Mouse (Mus musculus): ENCODE measurements around the gene Phf6. TPM values are rescaled to one million over a fixed set of nuclear protein-coding genes. Genes with fewer than 3 reads are reported as not detected.

Gene Phf6
- total and polyA plus RNA-seq, 3 experiments: 15.8 to 44.9 (median 18.7) TPM

- no peak overlapping the region for H3K4me3 ChIP-seq (ENCODE audit: control insufficient read depth in 1 of 2, insufficient read depth in 1 of 2, low read depth in 2 of 2, low read length in 2 of 2)
- no peaks in the 10 kb centered on the region; a peak in 1 of 4 replicates for H3K36me3 ChIP-seq (ENCODE audit: control insufficient read depth in 1 of 2, insufficient read depth in 2 of 2, low read length in 2 of 2)
- H3K9ac ChIP-seq (ENCODE audit: control insufficient read depth, low read depth, low read length, poor library complexity, severe bottlenecking): no peak overlapping the region
- no peaks in the 10 kb centered on the region for H3K4me1 ChIP-seq (ENCODE audit: control insufficient read depth in 1 of 2, insufficient read depth in 2 of 2, low read length in 2 of 2)
- no peaks in the 10 kb centered on the region for H3K27me3 ChIP-seq (ENCODE audit: control insufficient read depth in 1 of 2, insufficient read depth in 2 of 2, low read length in 2 of 2)
- no peak overlapping the region for H3K27ac ChIP-seq (ENCODE audit: control insufficient read depth, low read depth, low read length)
- TF ChIP-seq POLR2A (IDR thresholded peaks at IDR 0.05; ENCODE audit: control insufficient read depth in 1 of 2, insufficient read depth in 1 of 2, low read depth in 1 of 2, low read length in 2 of 2, poor library complexity in 1 of 2): no peak
- no peak for TF ChIP-seq MYB (IDR thresholded peaks at IDR 0.05; ENCODE audit: low read depth, low read length)
- no peak for TF ChIP-seq MAZ (IDR thresholded peaks at IDR 0.05; ENCODE audit: low read depth, low read length)
- TF ChIP-seq BHLHE40 (IDR thresholded peaks at IDR 0.05; ENCODE audit: borderline replicate concordance, low read depth, low read length): no peak
- TF ChIP-seq KAT2A (conservative IDR thresholded peaks at IDR 0.05; ENCODE audit: low read depth, low read length): no peak
- TF ChIP-seq EP300 (IDR thresholded peaks at IDR 0.05; ENCODE audit: low read depth in 1 of 2, low read length in 2 of 2): no peak
- TF ChIP-seq ZC3H11A (IDR thresholded peaks at IDR 0.05; ENCODE audit: low read depth, low read length): no peak
- TF ChIP-seq MEF2A (IDR thresholded peaks at IDR 0.05; ENCODE audit: extremely low read depth, insufficient replicate concordance, low read depth, low read length, poor library complexity, severe bottlenecking): no peak
- H3K9me3 ChIP-seq (replicated peaks; ENCODE audit: insufficient read depth, low read length): no peaks in the 10 kb centered on the region
- no peak for DNase-seq (ENCODE audit: low read depth, low spot score)
- H3K79me2 ChIP-seq (ENCODE audit: control insufficient read depth, insufficient read depth, low read length, poor library complexity): no peaks in the 10 kb centered on the region
Observed at GRCm38 (mm10) chrX:52926726-52927125, 14.7 kb downstream of the Phf6 start.

GRCm38 (mm10) chrX:52928883-52929282 is 16.8 kb downstream of the Phf6 start:
- no peaks in the 10 kb centered on the region for H3K79me2 ChIP-seq (ENCODE audit: control insufficient read depth, insufficient read depth, low read length, poor library complexity)
- H3K36me3 ChIP-seq (ENCODE audit: control insufficient read depth in 1 of 2, insufficient read depth in 2 of 2, low read length in 2 of 2): no peaks in the 10 kb centered on the region; a peak in 2 of 4 replicates
- H3K9me3 ChIP-seq (replicated peaks; ENCODE audit: insufficient read depth, low read length): no peaks in the 10 kb centered on the region
- H3K9ac ChIP-seq (ENCODE audit: control insufficient read depth, low read depth, low read length, poor library complexity, severe bottlenecking): no peak overlapping the region
- no peaks in the 10 kb centered on the region for H3K27me3 ChIP-seq (ENCODE audit: control insufficient read depth in 1 of 2, insufficient read depth in 2 of 2, low read length in 2 of 2)
- no peaks in the 10 kb centered on the region for H3K4me1 ChIP-seq (ENCODE audit: control insufficient read depth in 1 of 2, insufficient read depth in 2 of 2, low read length in 2 of 2)
- peak; percentile 61 for DNase-seq (ENCODE audit: low read depth, low spot score)
- TF ChIP-seq NELFE (IDR thresholded peaks at IDR 0.05; ENCODE audit: low read depth, low read length): no peak
- TF ChIP-seq RAD21 (IDR thresholded peaks at IDR 0.05; ENCODE audit: low read depth, low read length): peak; percentile 16
- peak; percentile 30 to 57 (median 46); a peak in 5 of 6 replicates for TF ChIP-seq CTCF (IDR thresholded peaks at IDR 0.05 in 2 of 3, conservative IDR thresholded peaks at IDR 0.05 in 1 of 3; ENCODE audit: control insufficient read depth in 1 of 3, insufficient read depth in 1 of 3, low read depth in 2 of 3, low read length in 3 of 3, poor library complexity in 1 of 3, severe bottlenecking in 1 of 3)
- no peak overlapping the region for H3K4me3 ChIP-seq (ENCODE audit: control insufficient read depth in 1 of 2, insufficient read depth in 1 of 2, low read depth in 2 of 2, low read length in 2 of 2)
- H3K27ac ChIP-seq (ENCODE audit: control insufficient read depth, low read depth, low read length): no peak overlapping the region

GRCm38 (mm10) chrX:52929779-52930178 is 17.7 kb downstream of the Phf6 start:
- DNase-seq (ENCODE audit: low read depth, low spot score): no peak
- TF ChIP-seq GABPA (IDR thresholded peaks at IDR 0.05; ENCODE audit: low read depth, low read length): no peak
- no peak for TF ChIP-seq RCOR1 (IDR thresholded peaks at IDR 0.05; ENCODE audit: low read depth, low read length)
- no peak for TF ChIP-seq MAFK (IDR thresholded peaks at IDR 0.05; ENCODE audit: borderline replicate concordance, low read depth, low read length)
- TF ChIP-seq CHD2 (IDR thresholded peaks at IDR 0.05; ENCODE audit: low read length): no peak
- no peak for TF ChIP-seq ZC3H11A (IDR thresholded peaks at IDR 0.05; ENCODE audit: low read depth, low read length)
- TF ChIP-seq CTCF (IDR thresholded peaks at IDR 0.05 in 2 of 3, conservative IDR thresholded peaks at IDR 0.05 in 1 of 3; ENCODE audit: control insufficient read depth in 1 of 3, insufficient read depth in 1 of 3, low read depth in 2 of 3, low read length in 3 of 3, poor library complexity in 1 of 3, severe bottlenecking in 1 of 3): no peak
- no peak for TF ChIP-seq JUND (IDR thresholded peaks at IDR 0.05; ENCODE audit: low read depth, low read length)
- TF ChIP-seq MYB (IDR thresholded peaks at IDR 0.05; ENCODE audit: low read depth, low read length): no peak
- TF ChIP-seq SIN3A (IDR thresholded peaks at IDR 0.05; ENCODE audit: low read length): no peak
- TF ChIP-seq NRF1 (IDR thresholded peaks at IDR 0.05; ENCODE audit: insufficient read depth, low read depth, low read length, poor library complexity, severe bottlenecking): no peak
- Histone ChIP-seq H3K79me2 (ENCODE audit: control insufficient read depth, insufficient read depth, low read length, poor library complexity) (no peaks in the 10 kb centered on the region), H3K27me3 (ENCODE audit: control insufficient read depth in 1 of 2, insufficient read depth in 2 of 2, low read length in 2 of 2) (no peaks in the 10 kb centered on the region), H3K36me3 (ENCODE audit: control insufficient read depth in 1 of 2, insufficient read depth in 2 of 2, low read length in 2 of 2) (no peaks in the 10 kb centered on the region; a peak in 2 of 4 replicates), H3K27ac (ENCODE audit: control insufficient read depth, low read depth, low read length) (no peak overlapping the region), H3K9me3 (replicated peaks; ENCODE audit: insufficient read depth, low read length) (no peaks in the 10 kb centered on the region), H3K4me1 (ENCODE audit: control insufficient read depth in 1 of 2, insufficient read depth in 2 of 2, low read length in 2 of 2) (no peaks in the 10 kb centered on the region), H3K9ac (ENCODE audit: control insufficient read depth, low read depth, low read length, poor library complexity, severe bottlenecking) (no peak overlapping the region), H3K4me3 (ENCODE audit: control insufficient read depth in 1 of 2, insufficient read depth in 1 of 2, low read depth in 2 of 2, low read length in 2 of 2) (no peak overlapping the region)
